Mouse (Mus musculus): ENCODE measurements around the gene Ttc37.

- TF ChIP-seq CTCF (IDR thresholded peaks at IDR 0.05; ENCODE audit: low read depth) (no peak), EP300 (IDR thresholded peaks at IDR 0.05; ENCODE audit: low read depth) (no peak)
These were observed 30.3 kb downstream of the Ttc37 start for GRCm38 (mm10) chr13:76128799-76129198.

Data from heart, postnatal 0 days (tissue).